Mouse (Mus musculus) small intestine, adult 2 months (tissue): Measurements from ENCODE around the gene Gm49416.

Experiments
- CTCF ChIP-seq: fragments of 200-500 bp; IDR thresholded peaks from 2 replicates; pipeline ENCODE4 v1.5.1; 2012; ENCODE audit warnings: low read depth, mild to moderate bottlenecking, control low read depth, inconsistent platforms, low read length, moderate library complexity, mixed read lengths; ENCODE audit not compliant: insufficient replicate concordance, insufficient read length; ENCODE audit errors: extremely low read depth
- POLR2A ChIP-seq: fragments of 200-500 bp; IDR thresholded peaks from 2 replicates; pipeline ENCODE4 v1.6.1; 2012; ENCODE audit warnings: low read depth, mild to moderate bottlenecking, control low read depth, inconsistent platforms, low read length, moderate library complexity

DNA sequence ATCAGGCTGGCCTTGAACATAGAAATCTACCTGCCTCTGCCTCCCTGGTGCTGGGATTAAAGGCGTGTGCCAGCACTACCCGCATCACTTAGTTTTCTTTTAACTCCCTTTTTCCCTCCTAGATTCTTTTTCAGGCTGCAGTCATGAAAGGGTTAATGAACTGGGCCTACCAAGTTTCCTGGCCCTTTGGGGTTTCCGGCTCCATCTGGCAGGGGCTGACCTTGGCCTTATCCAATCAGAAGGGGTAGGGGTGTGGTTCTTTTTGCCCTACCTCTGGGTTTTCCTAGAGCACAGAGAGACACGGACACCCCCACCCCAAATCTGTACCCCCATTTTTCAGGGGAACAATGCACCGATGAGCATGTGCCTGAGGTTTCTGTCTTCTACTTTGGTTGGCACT, 56.0 kb downstream of the Gm49416 start:
- TF ChIP-seq POLR2A (no peak), CTCF (no peak)
